Mouse (Mus musculus): ENCODE results near the gene S100a10. TPM values are rescaled to one million over a fixed set of nuclear protein-coding genes. Genes with fewer than 3 reads are reported as not detected.

S100a10 gene
- total and polyA plus RNA-seq, 2 experiments from 2014 or later: 68.9 to 134 TPM

GRCm38 (mm10) chr3:93511801-93512200 is 43.1 kb upstream of the S100a10 start:
- no peak for ATAC-seq (ENCODE audit: low FRiP score)
- WGBS: 97% methylated on average over 1 of the region's 1 CpGs

GRCm38 (mm10) chr3:93512386-93513101 is 42.3 kb upstream of the S100a10 start:
- H3K4me2 ChIP-seq (ENCODE audit: low read depth, low read length, poor library complexity, severe bottlenecking): no peak overlapping the region
- ATAC-seq (ENCODE audit: low FRiP score) (no peak), DNase-seq (ENCODE audit: low spot score) (no peak)
- no peaks in the 10 kb centered on the region for H3K4me1 ChIP-seq (ENCODE audit: insufficient read depth, low read length)
- H3K9ac ChIP-seq (replicated peaks; ENCODE audit: low read length, poor library complexity, severe bottlenecking): no peak overlapping the region
- H3K4me3 ChIP-seq (ENCODE audit: low read depth, low read length): no peak overlapping the region
- no peaks in the 10 kb centered on the region for H3K36me3 ChIP-seq (ENCODE audit: insufficient read depth, low read length)
- no peak for TF ChIP-seq CTCF (IDR thresholded peaks at IDR 0.05)
- no peaks in the 10 kb centered on the region for H3K9me3 ChIP-seq (ENCODE audit: low read length)
- H3K27me3 ChIP-seq (ENCODE audit: insufficient read depth, low read length): no peaks in the 10 kb centered on the region
- no peak overlapping the region for H3K27ac ChIP-seq (ENCODE audit: low read depth, low read length)
- WGBS: 78% methylated on average over 7 of the region's 7 CpGs

More at GRCm38 (mm10) chr3:93511801-93512200, 43.1 kb upstream of the S100a10 start:
- no peaks in the 10 kb centered on the region for H3K27me3 ChIP-seq (ENCODE audit: insufficient read depth, low read length)
- TF ChIP-seq CTCF (IDR thresholded peaks at IDR 0.05): no peak
- no peaks in the 10 kb centered on the region for H3K36me3 ChIP-seq (ENCODE audit: insufficient read depth, low read length)
- H3K4me1 ChIP-seq (ENCODE audit: insufficient read depth, low read length): no peaks in the 10 kb centered on the region
- no peak overlapping the region for H3K9ac ChIP-seq (replicated peaks; ENCODE audit: low read length, poor library complexity, severe bottlenecking)
- no peak overlapping the region for H3K27ac ChIP-seq (ENCODE audit: low read depth, low read length)
- no peak for DNase-seq (ENCODE audit: low spot score)
- H3K4me2 ChIP-seq (ENCODE audit: low read depth, low read length, poor library complexity, severe bottlenecking): no peak overlapping the region
- H3K4me3 ChIP-seq (ENCODE audit: low read depth, low read length): no peak overlapping the region
- H3K9me3 ChIP-seq (ENCODE audit: low read length): no peaks in the 10 kb centered on the region

- Histone ChIP-seq H3K27ac (ENCODE audit: low read depth, low read length) (no peak overlapping the region), H3K9me3 (ENCODE audit: low read length) (no peaks in the 10 kb centered on the region), H3K36me3 (ENCODE audit: insufficient read depth, low read length) (no peaks in the 10 kb centered on the region), H3K4me1 (ENCODE audit: insufficient read depth, low read length) (no peaks in the 10 kb centered on the region), H3K27me3 (ENCODE audit: insufficient read depth, low read length) (no peaks in the 10 kb centered on the region), H3K4me3 (ENCODE audit: low read depth, low read length) (no peak overlapping the region), H3K9ac (replicated peaks; ENCODE audit: low read length, poor library complexity, severe bottlenecking) (no peak overlapping the region), H3K4me2 (ENCODE audit: low read depth, low read length, poor library complexity, severe bottlenecking) (no peak overlapping the region)
- no peak for DNase-seq (ENCODE audit: low spot score)
- TF ChIP-seq CTCF (IDR thresholded peaks at IDR 0.05): no peak
- WGBS: 91% methylated on average over 3 of the region's 3 CpGs
- ATAC-seq (ENCODE audit: low FRiP score): no peak
These were observed 40.3 kb upstream of the S100a10 start for GRCm38 (mm10) chr3:93514628-93515027.

GRCm38 (mm10) chr3:93517343-93517742 is 37.5 kb upstream of the S100a10 start:
- Histone ChIP-seq H3K9ac (replicated peaks; ENCODE audit: low read length, poor library complexity, severe bottlenecking) (no peak overlapping the region), H3K36me3 (ENCODE audit: insufficient read depth, low read length) (no peaks in the 10 kb centered on the region), H3K27me3 (ENCODE audit: insufficient read depth, low read length) (peaks cover 4% of the 10 kb centered on the region; the same call in 1 of the 2 replicates), H3K9me3 (ENCODE audit: low read length) (no peaks in the 10 kb centered on the region), H3K4me1 (ENCODE audit: insufficient read depth, low read length) (0 out of 2 replicates have a peak, but pooled peaks cover 2% of the 10 kb centered on the region), H3K4me3 (ENCODE audit: low read depth, low read length) (no peak overlapping the region), H3K4me2 (ENCODE audit: low read depth, low read length, poor library complexity, severe bottlenecking) (no peak overlapping the region), H3K27ac (ENCODE audit: low read depth, low read length) (no peak overlapping the region)
- no peak for DNase-seq (ENCODE audit: low spot score)
- no peak for TF ChIP-seq CTCF (IDR thresholded peaks at IDR 0.05)
- ATAC-seq (ENCODE audit: low FRiP score): no peak
- WGBS: 88% methylated on average over 2 of the region's 2 CpGs

GRCm38 (mm10) chr3:93519856-93520329 is 35.0 kb upstream of the S100a10 start:
- peak; percentile 5; the same call in 1 of the 2 replicates for ATAC-seq (ENCODE audit: low FRiP score)
- WGBS: 58% methylated on average over 5 of the region's 5 CpGs
- Histone ChIP-seq H3K4me2 (ENCODE audit: low read depth, low read length, poor library complexity, severe bottlenecking) (peak overlapping the region; percentile 88), H3K36me3 (ENCODE audit: insufficient read depth, low read length) (no peaks in the 10 kb centered on the region), H3K27me3 (ENCODE audit: insufficient read depth, low read length) (peaks cover 4% of the 10 kb centered on the region; the same call in 1 of the 2 replicates), H3K4me3 (ENCODE audit: low read depth, low read length) (peak overlapping the region; percentile 45), H3K9me3 (ENCODE audit: low read length) (no peaks in the 10 kb centered on the region), H3K27ac (ENCODE audit: low read depth, low read length) (no peak overlapping the region), H3K4me1 (ENCODE audit: insufficient read depth, low read length) (0 out of 2 replicates have a peak, but pooled peaks cover 2% of the 10 kb centered on the region), H3K9ac (replicated peaks; ENCODE audit: low read length, poor library complexity, severe bottlenecking) (no peak overlapping the region)
- no peak for TF ChIP-seq CTCF (IDR thresholded peaks at IDR 0.05)
- no peak for DNase-seq (ENCODE audit: low spot score)

Measured in midbrain, postnatal 0 days (tissue).